Mouse (Mus musculus) midbrain, embryonic 13.5 days (tissue): ENCODE data around the gene Dnal1. TPM values are rescaled to one million over a fixed set of nuclear protein-coding genes. Genes with fewer than 3 reads are reported as not detected.
"Not testable (repeated sequence)": the region's sequence is repeated elsewhere in the genome, so short reads cannot be mapped to it uniquely, and the experiment has no call there.

Experiments
- ATAC-seq: fragments of 200-750 bp; cut with Nextera tagmentation; 2 replicates; pipeline ENCODE4 v1.8.0; 2017; ENCODE audit warnings: mild to moderate bottlenecking, moderate TSS enrichment, moderate library complexity
- H3K27ac ChIP-seq: fragments of 300-500 bp; sonication (generic); 2 replicates; pipeline ENCODE4 v1.5.1; 2015; ENCODE audit warnings: inconsistent platforms, mild to moderate bottlenecking, moderate library complexity
- H3K27me3 ChIP-seq: fragments of 300-500 bp; sonication (generic); 2 replicates; pipeline ENCODE4 v1.6.1; 2015; ENCODE audit warnings: mild to moderate bottlenecking, inconsistent platforms
- H3K36me3 ChIP-seq: fragments of 300-500 bp; sonication (generic); 2 replicates; pipeline ENCODE4 v1.6.1; 2015; ENCODE audit warnings: mild to moderate bottlenecking, inconsistent platforms
- H3K4me1 ChIP-seq: fragments of 300-500 bp; sonication (generic); replicated peaks from 2 replicates; pipeline ENCODE4 v1.6.1; 2015; ENCODE audit warnings: inconsistent platforms
- H3K4me2 ChIP-seq: fragments of 300-500 bp; sonication (generic); replicated peaks from 2 replicates; pipeline ENCODE4 v1.6.1; 2015; ENCODE audit warnings: moderate library complexity, mild to moderate bottlenecking, inconsistent platforms
- H3K4me3 ChIP-seq: fragments of 300-500 bp; sonication (generic); replicated peaks from 2 replicates; pipeline ENCODE4 v1.5.1; 2015; ENCODE audit warnings: mild to moderate bottlenecking, inconsistent platforms
- H3K9ac ChIP-seq: fragments of 300-500 bp; sonication (generic); replicated peaks from 2 replicates; pipeline ENCODE4 v1.6.1; 2015; ENCODE audit warnings: mild to moderate bottlenecking, inconsistent platforms
- H3K9me3 ChIP-seq: fragments of 300-500 bp; sonication (generic); 2 replicates; pipeline ENCODE4 v1.6.1; 2016; ENCODE audit warnings: mild to moderate bottlenecking, inconsistent platforms
- WGBS: fragments of 180-500 bp; shearing (Covaris S2); methylation state at CpG from one replicate; pipeline ENCODE4 v1.1.7; 2015; 5-methylcytosine and 5-hydroxymethylcytosine counted together
- polyA plus RNA-seq: library from polyadenylated mRNA; unstranded; fragments of >200 nt; fragmentation: Nextera tagmentation; extraction: Ambion mirVana; gene quantifications from 2 replicates; pipeline ENCODE4 v1.2.1, GENCODE M21; 2015

Gene Dnal1
- polyA plus RNA-seq, 1 experiment from 2014 or later, result 9.7 TPM

DNA sequence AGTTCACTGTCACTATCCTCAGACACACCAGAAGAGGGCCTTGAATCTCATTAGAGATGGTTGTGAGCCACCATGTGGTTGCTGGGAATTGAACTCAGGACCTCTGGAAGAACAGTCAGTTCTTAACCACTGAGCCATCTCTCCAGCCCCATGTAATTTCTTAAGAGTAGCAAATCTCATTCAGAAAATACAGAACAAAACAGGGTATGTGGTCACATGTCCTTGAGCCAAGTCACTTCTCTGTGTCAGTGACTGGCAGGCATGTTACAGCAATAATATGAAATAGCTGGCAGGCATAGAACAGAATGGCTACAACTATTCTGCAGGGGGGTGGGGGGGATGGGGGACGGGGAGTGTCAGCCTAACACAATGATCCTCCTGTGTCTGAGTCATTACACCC, 14.1 kb upstream of the Dnal1 start:
- Histone ChIP-seq H3K9ac (no peak overlapping the region), H3K27me3 (peaks cover 4% of the 10 kb centered on the region; the same call in 1 of the 2 replicates), H3K4me2 (peak overlapping the region; percentile 73), H3K36me3 (no peaks in the 10 kb centered on the region), H3K27ac (no peak overlapping the region), H3K4me3 (peak overlapping the region; percentile 54), H3K9me3 (no peaks in the 10 kb centered on the region), H3K4me1 (peaks cover 5% of the 10 kb centered on the region; the same call in 1 of the 2 replicates)
- WGBS, result 58% methylated on average over 1 of the region's 1 CpGs
- ATAC-seq, result no peak

DNA sequence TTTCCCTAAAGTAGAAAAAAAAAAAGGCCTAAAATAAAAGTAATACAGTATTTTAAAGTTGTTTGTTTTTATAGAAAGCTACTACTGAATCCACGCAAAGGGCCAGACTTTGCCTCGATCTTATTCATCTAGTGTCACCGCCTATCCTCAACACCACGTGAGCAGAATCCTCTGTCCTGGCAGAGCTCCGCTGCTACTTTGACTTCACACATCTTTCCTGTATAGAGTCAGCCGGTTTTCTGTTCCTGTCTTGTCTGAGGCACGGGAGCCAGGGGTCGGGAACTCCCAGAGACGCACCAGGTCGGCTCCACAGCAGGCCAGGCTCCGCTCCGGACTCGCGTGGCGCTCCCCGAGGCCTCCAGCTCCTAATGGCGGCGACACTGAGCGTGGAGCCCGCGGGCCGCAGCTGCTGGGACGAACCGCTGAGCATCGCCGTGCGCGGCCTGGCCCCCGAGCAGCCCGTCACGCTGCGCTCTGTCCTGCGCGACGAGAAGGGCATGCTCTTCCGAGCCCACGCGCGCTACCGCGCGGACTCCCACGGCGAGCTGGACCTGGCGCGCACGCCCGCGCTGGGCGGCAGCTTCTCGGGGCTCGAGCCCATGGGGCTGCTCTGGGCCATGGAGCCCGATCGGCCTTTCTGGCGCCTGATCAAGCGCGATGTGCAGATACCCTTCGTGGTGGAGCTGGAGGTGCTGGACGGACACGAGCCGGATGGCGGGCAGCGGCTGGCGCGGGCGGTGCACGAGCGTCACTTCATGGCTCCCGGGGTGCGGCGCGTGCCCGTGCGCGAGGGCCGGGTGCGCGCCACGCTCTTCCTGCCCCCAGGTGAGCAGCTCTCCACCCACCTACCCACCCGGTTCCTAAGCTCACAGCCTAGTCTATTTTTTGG, 13.3 kb upstream of the Dnal1 start, which contains the start of gene Acot6:
Gene Acot6, plus strand, starts transcription at position 51 of the 889 bp plus-strand sequence.
- Histone ChIP-seq H3K4me2 (peak within 1 kb of the TSS; percentile 73), H3K4me3 (peak within 1 kb of the TSS; percentile 54), H3K9ac (peak within 1 kb of the TSS; percentile 68)
- H3K4me1 ChIP-seq, H3K27ac ChIP-seq, H3K36me3 ChIP-seq, H3K27me3 ChIP-seq, H3K9me3 ChIP-seq: not testable (repeated sequence)
- whole genome bisulfite sequencing, result under 1% methylated on average over 80 of the region's 80 CpGs
- peak; percentile 82 for ATAC-seq

DNA sequence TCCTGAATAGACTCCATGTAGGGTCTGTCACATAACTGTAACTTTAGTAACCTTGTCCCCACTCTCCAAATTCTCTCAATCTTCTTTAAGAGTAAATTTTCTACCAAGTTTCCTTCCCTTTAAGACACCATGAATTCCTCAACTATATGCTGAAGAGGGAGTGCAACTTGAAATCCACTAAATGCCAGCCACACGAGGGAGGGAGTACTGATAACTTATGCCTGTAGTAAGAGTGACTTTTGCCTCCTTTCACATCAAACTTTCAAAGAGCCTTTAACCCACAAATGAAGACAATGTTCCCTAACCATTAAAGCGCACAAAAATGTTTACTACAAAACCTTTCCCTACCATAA, 12.7 kb upstream of the Dnal1 start:
- H3K27ac ChIP-seq, result no peak overlapping the region
- peaks cover 5% of the 10 kb centered on the region; the same call in 1 of the 2 replicates for H3K4me1 ChIP-seq
- 64% methylated on average over 2 of the region's 2 CpGs for WGBS
- peaks cover 4% of the 10 kb centered on the region; the same call in 1 of the 2 replicates for H3K27me3 ChIP-seq
- no peaks in the 10 kb centered on the region for H3K36me3 ChIP-seq
- H3K9me3 ChIP-seq, result no peaks in the 10 kb centered on the region
- ATAC-seq, result no peak
- no peak overlapping the region for H3K9ac ChIP-seq
- H3K4me2 ChIP-seq, result peak overlapping the region; percentile 73
- H3K4me3 ChIP-seq, result peak overlapping the region; percentile 54

DNA sequence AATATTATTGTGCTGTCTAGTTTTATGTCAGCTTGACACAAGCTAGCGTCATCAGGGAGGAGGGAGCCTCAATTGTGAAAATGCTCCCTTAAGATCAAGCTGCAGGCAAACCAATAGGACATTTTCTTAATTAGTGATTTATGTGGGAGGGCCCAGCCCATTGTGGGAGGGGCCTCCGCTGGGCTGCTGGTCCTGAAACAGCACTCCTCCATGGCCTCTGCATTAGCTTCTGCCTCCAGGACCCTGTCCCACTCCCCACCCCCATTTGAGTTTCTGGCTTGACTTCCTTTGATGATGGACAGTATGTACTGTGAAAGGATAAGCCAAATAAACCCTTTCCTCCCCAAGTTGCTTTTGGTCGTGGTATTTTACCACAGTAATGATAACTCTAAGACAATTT, 7.2 kb upstream of the Dnal1 start:
- H3K4me1 ChIP-seq, result no peaks in the 10 kb centered on the region
- H3K4me2 ChIP-seq, result no peak overlapping the region
- no peaks in the 10 kb centered on the region for H3K36me3 ChIP-seq
- H3K27me3 ChIP-seq, result no peaks in the 10 kb centered on the region
- H3K9me3 ChIP-seq, result no peaks in the 10 kb centered on the region
- no peak for ATAC-seq
- no peak overlapping the region for H3K9ac ChIP-seq
- 79% methylated on average over 3 of the region's 3 CpGs for WGBS
- H3K4me3 ChIP-seq, result no peak overlapping the region
- H3K27ac ChIP-seq, result no peak overlapping the region

DNA sequence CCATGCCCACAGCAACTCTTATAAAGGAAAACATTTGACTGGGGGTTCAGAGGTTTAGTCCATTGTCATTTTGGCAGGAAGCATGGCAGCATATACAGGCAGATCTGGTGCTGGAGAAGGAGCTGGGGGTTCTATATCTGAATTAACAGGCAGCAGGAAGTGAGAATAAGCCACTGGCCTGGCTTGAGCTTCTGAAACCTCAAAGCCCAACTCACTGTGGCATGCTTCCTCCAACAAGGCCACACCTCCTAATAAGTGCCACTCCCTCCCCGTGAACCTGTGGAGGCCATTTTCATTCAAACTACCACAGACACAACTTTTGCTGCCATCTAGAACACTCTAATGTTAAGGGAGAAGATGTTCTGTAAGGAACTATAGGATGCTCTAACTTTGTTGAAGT, 6.5 kb upstream of the Dnal1 start:
- Histone ChIP-seq H3K36me3 (no peaks in the 10 kb centered on the region), H3K4me3 (no peak overlapping the region), H3K27me3 (no peaks in the 10 kb centered on the region), H3K9me3 (no peaks in the 10 kb centered on the region), H3K4me2 (no peak overlapping the region), H3K9ac (no peak overlapping the region), H3K4me1 (no peaks in the 10 kb centered on the region), H3K27ac (no peak overlapping the region)
- 86% methylated on average over 1 of the region's 1 CpGs for WGBS
- ATAC-seq, result no peak

DNA sequence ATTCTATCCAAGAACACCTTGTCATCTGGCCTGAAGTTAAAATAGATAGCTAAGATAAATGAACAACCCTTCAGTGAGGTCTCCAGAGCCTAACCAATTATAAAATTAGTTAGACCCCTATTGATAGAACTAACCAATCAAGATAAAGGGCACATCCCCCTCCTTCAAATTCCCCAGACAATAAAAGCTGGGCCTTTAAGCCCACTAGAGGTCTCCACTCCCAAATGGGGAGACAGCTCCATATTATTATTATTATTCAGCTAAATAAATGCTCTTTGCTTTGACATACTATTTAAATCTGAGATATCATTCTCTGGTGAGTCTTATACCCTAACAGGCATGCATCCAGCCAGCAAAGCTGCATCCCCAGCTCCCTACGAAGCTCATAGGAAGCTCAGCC, 4.2 kb upstream of the Dnal1 start:
- 81% methylated on average over 1 of the region's 1 CpGs for WGBS
- H3K27ac ChIP-seq, result no peak overlapping the region
- no peak for ATAC-seq
- no peak overlapping the region for H3K9ac ChIP-seq
- H3K4me1 ChIP-seq, result peaks cover 4% of the 10 kb centered on the region
- no peaks in the 10 kb centered on the region for H3K36me3 ChIP-seq
- H3K4me2 ChIP-seq, result no peak overlapping the region
- H3K9me3 ChIP-seq, result no peaks in the 10 kb centered on the region
- H3K27me3 ChIP-seq, result no peaks in the 10 kb centered on the region
- no peak overlapping the region for H3K4me3 ChIP-seq

DNA sequence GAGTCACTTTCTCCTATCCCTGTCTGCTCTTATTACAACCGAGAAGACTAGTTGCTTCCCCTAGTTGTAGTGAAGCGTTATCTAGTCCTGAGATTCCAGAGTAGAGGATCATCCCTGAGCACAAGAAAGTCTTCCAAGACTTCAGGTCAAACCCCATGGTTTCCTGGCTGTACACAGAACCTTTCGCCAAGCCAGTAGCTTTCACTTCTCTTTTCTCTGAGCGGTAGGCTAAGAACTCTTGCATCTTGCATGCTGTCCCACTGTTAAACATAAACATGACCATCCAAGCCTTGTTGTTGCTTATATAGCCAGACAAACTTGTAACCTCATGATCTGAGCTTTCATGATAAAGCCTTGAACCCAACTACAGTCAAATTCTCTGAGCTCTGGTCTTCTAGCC, 3.4 kb upstream of the Dnal1 start:
- 94% methylated on average over 4 of the region's 4 CpGs for WGBS
- no peaks in the 10 kb centered on the region for H3K27me3 ChIP-seq

DNA sequence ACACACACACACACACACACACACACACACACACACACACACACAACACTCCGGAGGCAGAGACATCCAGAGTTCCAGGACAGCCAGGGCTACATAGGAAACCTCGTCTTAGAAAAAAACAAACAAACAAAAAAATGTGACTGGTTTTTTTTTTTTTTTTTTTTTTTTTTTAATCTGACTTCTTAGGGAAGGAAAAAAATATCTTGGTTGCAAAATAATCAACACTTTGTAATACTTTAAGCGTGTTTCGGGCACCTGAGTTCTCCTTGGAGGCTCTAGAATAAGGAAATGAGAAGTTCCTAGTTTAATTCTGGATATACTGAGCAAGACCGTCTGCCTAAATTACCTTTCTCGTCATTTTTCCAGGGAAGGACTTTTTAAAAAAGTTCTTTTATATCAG, 490 bp upstream of the Dnal1 start:
- H3K9ac ChIP-seq, result no peak overlapping the region; the same call in 1 of the 2 replicates
- H3K4me3 ChIP-seq, result peak overlapping the region; percentile 79
- peak overlapping the region; percentile 76 for H3K4me2 ChIP-seq
- no peaks in the 10 kb centered on the region for H3K27me3 ChIP-seq
- WGBS, result 52% methylated on average over 6 of the region's 6 CpGs
- no peak overlapping the region for H3K27ac ChIP-seq
- ATAC-seq, result no peak
- H3K4me1 ChIP-seq, result peaks cover 12% of the 10 kb centered on the region
- H3K9me3 ChIP-seq, result no peaks in the 10 kb centered on the region
- no peaks in the 10 kb centered on the region for H3K36me3 ChIP-seq

More for the DNA sequence above, 3.4 kb upstream of the Dnal1 start:
- ATAC-seq, result no peak
- Histone ChIP-seq H3K4me2 (no peak overlapping the region), H3K27ac (no peak overlapping the region), H3K36me3 (no peaks in the 10 kb centered on the region), H3K9ac (no peak overlapping the region), H3K9me3 (no peaks in the 10 kb centered on the region), H3K4me1 (peaks cover 12% of the 10 kb centered on the region), H3K4me3 (no peak overlapping the region)

DNA sequence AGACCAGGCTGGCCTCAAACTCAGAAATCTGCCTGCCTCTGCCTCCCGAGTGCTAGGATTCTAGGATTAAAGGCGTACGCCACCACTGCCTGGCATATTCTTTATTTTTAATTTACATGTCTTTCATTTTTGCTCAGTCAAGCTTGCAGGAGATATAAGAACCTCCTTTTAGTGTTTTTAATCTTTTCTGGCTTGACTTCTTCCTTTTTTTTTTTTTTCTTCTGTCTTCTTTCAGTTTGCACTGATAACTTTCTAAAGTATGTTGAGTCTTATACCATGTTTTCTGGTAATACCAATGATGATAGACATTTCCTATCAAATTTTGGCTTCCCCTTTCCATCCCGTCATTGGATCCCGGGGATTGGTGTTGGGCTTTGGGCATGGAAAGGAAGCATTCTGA, 5.4 kb downstream of the Dnal1 start:
- H3K4me3 ChIP-seq, result no peak overlapping the region
- H3K27me3 ChIP-seq, result no peaks in the 10 kb centered on the region
- peaks cover 12% of the 10 kb centered on the region for H3K4me1 ChIP-seq
- H3K9me3 ChIP-seq, result no peaks in the 10 kb centered on the region
- 94% methylated on average over 5 of the region's 5 CpGs for WGBS
- no peak for ATAC-seq
- H3K36me3 ChIP-seq, result peaks cover 6% of the 10 kb centered on the region
- no peak overlapping the region for H3K9ac ChIP-seq
- H3K4me2 ChIP-seq, result no peak overlapping the region
- no peak overlapping the region for H3K27ac ChIP-seq

DNA sequence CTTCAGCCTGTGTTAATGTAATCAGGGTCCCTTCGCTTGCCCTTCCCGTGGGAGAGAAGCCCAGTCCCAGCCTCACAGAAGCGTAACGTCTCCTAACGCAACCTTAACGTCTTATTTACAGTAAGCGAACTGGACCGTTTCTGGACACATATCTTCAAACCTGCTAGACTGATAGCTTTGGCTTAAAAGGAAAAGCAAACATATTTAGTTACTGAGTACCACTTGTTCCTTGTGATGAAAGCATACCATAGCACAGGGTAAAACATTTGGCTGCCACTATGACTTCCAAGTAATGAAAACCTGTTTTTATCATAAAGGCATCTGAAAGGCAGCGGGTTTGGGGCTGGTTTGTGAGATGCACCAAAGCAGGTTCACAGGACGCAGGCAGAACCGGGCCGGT, 11.7 kb downstream of the Dnal1 start:
- peaks cover 40% of the 10 kb centered on the region for H3K36me3 ChIP-seq
- WGBS, result 86% methylated on average over 12 of the region's 12 CpGs
- H3K27ac ChIP-seq, result no peak overlapping the region
- no peak overlapping the region for H3K4me2 ChIP-seq
- H3K4me1 ChIP-seq, result no peaks in the 10 kb centered on the region
- H3K4me3 ChIP-seq, result no peak overlapping the region
- ATAC-seq, result no peak
- no peak overlapping the region for H3K9ac ChIP-seq
- H3K27me3 ChIP-seq, result no peaks in the 10 kb centered on the region
- no peaks in the 10 kb centered on the region for H3K9me3 ChIP-seq

DNA sequence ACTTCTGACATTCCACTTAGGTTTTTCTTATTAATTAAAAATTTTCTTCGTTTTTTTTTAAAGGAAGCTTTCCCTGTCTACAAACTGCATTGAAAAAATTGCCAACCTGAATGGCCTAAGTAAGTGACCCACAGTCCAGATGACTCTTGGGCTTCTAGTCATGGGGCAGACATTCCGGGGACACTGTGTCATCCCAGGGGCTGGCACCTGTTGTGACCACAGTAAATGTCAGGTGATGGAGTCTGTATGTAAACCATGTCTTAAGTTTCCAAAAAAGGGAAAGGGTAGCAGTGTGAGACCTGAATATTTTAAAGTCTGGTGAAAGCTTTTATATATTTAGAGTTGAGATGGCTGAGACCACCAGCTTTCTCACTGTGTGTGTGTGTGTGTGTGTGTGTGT, 12.7 kb downstream of the Dnal1 start:
- Histone ChIP-seq H3K4me1 (no peaks in the 10 kb centered on the region), H3K27me3 (no peaks in the 10 kb centered on the region), H3K9me3 (no peaks in the 10 kb centered on the region), H3K27ac (no peak overlapping the region), H3K36me3 (peaks cover 45% of the 10 kb centered on the region), H3K9ac (no peak overlapping the region), H3K4me2 (no peak overlapping the region), H3K4me3 (no peak overlapping the region)
- ATAC-seq, result no peak
- WGBS, result 79% methylated on average over 2 of the region's 2 CpGs

DNA sequence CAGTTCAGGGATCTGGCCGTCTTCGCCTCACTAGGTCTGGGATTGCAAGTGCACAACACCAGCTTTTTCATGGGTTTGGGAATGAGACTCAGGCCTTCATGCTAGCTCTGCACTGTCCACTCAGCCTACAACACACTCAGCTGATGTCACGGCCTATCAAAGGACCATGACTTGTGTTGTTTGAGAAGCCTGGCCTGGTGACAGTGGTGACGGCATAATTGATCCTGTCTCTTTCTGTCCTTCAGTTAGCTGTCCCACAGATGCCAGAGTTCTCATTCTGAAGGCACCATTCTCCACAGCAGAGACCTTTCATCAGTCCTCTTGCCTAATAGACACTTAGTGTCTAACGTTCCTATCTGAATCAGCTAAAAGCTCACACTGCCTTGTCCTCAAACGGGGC, 14.4 kb downstream of the Dnal1 start:
- Histone ChIP-seq H3K9me3 (no peaks in the 10 kb centered on the region), H3K36me3 (peaks cover 46% of the 10 kb centered on the region), H3K9ac (no peak overlapping the region), H3K4me3 (no peak overlapping the region), H3K4me2 (no peak overlapping the region), H3K4me1 (no peaks in the 10 kb centered on the region), H3K27me3 (no peaks in the 10 kb centered on the region), H3K27ac (no peak overlapping the region)
- no peak for ATAC-seq
- WGBS, result 86% methylated on average over 6 of the region's 6 CpGs

DNA sequence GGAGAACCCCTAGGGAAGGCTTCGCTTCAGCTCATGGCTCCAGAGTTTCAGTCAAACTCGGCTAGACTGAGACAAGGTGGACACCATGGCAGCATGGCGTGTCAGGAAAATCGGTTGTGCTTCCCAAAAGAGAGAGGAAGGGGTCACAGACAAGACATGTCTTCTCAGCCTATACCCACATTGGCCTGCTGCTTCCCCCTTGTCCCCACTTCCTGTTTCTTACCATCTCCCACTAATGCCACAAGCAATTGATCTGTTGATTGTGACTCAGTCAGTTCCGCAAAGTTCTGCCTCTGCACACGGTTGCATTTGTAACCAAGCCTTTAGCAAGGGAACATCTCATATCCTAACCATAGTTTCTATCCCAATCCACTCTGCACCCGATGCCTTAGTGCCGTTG, 15.8 kb downstream of the Dnal1 start:
- H3K9me3 ChIP-seq, result no peaks in the 10 kb centered on the region
- H3K36me3 ChIP-seq, result peaks cover 43% of the 10 kb centered on the region
- no peaks in the 10 kb centered on the region for H3K4me1 ChIP-seq
- WGBS, result 93% methylated on average over 8 of the region's 8 CpGs
- no peak overlapping the region for H3K27ac ChIP-seq
- H3K9ac ChIP-seq, result no peak overlapping the region
- no peak overlapping the region for H3K4me2 ChIP-seq
- H3K27me3 ChIP-seq, result no peaks in the 10 kb centered on the region
- ATAC-seq, result no peak
- no peak overlapping the region for H3K4me3 ChIP-seq
